Mouse (Mus musculus): ENCODE data around the gene Ccnl2. TPM values are rescaled to one million over a fixed set of nuclear protein-coding genes. Genes with fewer than 3 reads are reported as not detected.
A peak's percentile ranks its signal among the peaks of the same experiment; 100 is the strongest.

Gene Ccnl2
- polyA plus RNA-seq, 1 experiment, result 18.8 TPM

DNA sequence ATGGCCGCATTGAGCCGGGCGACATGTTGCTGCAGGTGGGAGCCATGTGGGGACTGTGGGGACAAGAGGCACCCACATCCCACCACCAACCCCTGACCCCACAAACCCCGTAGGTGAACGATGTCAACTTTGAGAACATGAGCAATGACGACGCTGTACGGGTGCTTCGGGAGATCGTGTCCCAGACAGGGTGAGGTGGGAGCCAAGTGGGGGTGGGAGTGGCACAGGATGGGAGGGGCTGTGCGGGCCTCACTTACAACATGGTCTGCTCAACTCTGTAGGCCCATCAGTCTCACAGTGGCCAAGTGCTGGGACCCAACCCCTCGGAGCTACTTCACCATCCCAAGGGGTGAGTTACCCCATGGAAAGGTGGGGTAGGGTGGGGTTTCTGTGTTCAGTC is 42.7 kb downstream of the Ccnl2 start:
- Histone ChIP-seq H3K4me3 (ENCODE audit: insufficient read depth, poor library complexity, severe bottlenecking) (no peak overlapping the region), H3ac (ENCODE audit: control insufficient read depth, insufficient read length, low read depth) (no peak overlapping the region), H3K27me3 (ENCODE audit: control insufficient read depth, insufficient read depth, insufficient read length) (no peaks in the 10 kb centered on the region), H3K36me3 (ENCODE audit: control insufficient read depth, insufficient read depth) (peaks cover 16% of the 10 kb centered on the region), H3K79me3 (ENCODE audit: low read depth) (peaks cover 32% of the 10 kb centered on the region), H3K79me2 (ENCODE audit: control insufficient read depth, insufficient read depth) (peaks cover 40% of the 10 kb centered on the region)
- no peak for TF ChIP-seq MYOD1 (IDR thresholded peaks at IDR 0.05; ENCODE audit: control insufficient read depth, insufficient read length, low read depth)

DNA sequence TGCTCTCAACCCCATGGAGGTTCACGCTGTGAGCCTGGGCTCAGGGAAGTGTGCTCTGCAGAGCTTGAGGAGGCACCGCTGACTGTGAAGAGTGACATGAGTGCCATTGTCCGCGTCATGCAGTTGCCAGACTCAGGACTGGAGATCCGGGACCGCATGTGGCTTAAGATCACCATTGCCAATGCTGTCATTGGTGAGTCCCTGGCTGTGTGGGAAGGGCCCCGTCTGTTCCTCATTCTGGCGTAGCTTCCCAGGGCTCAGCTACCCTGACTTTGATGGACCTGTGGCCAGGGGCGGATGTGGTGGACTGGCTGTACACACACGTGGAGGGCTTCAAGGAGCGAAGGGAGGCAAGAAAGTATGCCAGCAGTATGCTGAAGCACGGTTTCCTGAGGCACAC is 43.8 kb downstream of the Ccnl2 start:
- Histone ChIP-seq H3K36me3 (ENCODE audit: control insufficient read depth, insufficient read depth) (peaks cover 25% of the 10 kb centered on the region), H3K4me3 (ENCODE audit: insufficient read depth, poor library complexity, severe bottlenecking) (no peak overlapping the region), H3K27me3 (ENCODE audit: control insufficient read depth, insufficient read depth, insufficient read length) (no peaks in the 10 kb centered on the region), H3K79me2 (ENCODE audit: control insufficient read depth, insufficient read depth) (peaks cover 30% of the 10 kb centered on the region), H3K79me3 (ENCODE audit: low read depth) (peaks cover 21% of the 10 kb centered on the region), H3ac (ENCODE audit: control insufficient read depth, insufficient read length, low read depth) (no peak overlapping the region)
- TF ChIP-seq USF1 (IDR thresholded peaks at IDR 0.05; ENCODE audit: low read depth) (no peak), MAX (IDR thresholded peaks at IDR 0.05) (no peak), MYOD1 (IDR thresholded peaks at IDR 0.05; ENCODE audit: control insufficient read depth, insufficient read length, low read depth) (no peak), MYOG (IDR thresholded peaks at IDR 0.05; ENCODE audit: control insufficient read depth, extremely low read depth, insufficient read length) (no peak), CTCF (IDR thresholded peaks at IDR 0.05; ENCODE audit: control insufficient read depth, insufficient read depth, insufficient read length) (no peak), FOSL1 (IDR thresholded peaks at IDR 0.05; ENCODE audit: insufficient read depth, low read length, poor library complexity, severe bottlenecking) (no peak), CEBPB (IDR thresholded peaks at IDR 0.05; ENCODE audit: low read depth) (no peak)

DNA sequence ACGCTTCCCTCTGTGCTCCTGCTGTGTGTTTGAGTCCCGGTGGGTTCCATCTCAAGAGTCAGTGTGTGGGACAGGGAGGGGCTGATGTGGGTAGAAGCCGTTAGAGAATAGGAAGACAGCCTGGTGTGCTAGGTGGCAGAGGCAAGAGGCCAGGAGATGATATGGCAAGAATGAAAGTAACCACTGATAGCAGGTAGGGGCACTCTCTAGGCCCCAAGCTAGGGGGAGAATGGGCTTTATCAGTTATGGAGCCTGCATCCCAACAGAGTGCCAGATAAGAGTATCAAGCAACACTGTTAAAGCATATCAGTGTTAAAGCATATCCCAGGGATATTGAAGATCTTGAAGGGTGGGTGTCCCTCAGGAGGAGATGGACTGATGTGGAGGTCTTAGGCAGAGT is 44.6 kb downstream of the Ccnl2 start:
- Histone ChIP-seq H3K4me3 (ENCODE audit: insufficient read depth, poor library complexity, severe bottlenecking) (no peak overlapping the region), H3ac (ENCODE audit: control insufficient read depth, insufficient read length, low read depth) (no peak overlapping the region), H3K36me3 (ENCODE audit: control insufficient read depth, insufficient read depth) (peaks cover 25% of the 10 kb centered on the region), H3K79me3 (ENCODE audit: low read depth) (peaks cover 13% of the 10 kb centered on the region), H3K27me3 (ENCODE audit: control insufficient read depth, insufficient read depth, insufficient read length) (no peaks in the 10 kb centered on the region), H3K79me2 (ENCODE audit: control insufficient read depth, insufficient read depth) (peaks cover 22% of the 10 kb centered on the region)
- no peak for TF ChIP-seq MYOG (IDR thresholded peaks at IDR 0.05; ENCODE audit: control insufficient read depth, extremely low read depth, insufficient read length)
- no peak for TF ChIP-seq CEBPB (IDR thresholded peaks at IDR 0.05; ENCODE audit: low read depth)
- no peak for TF ChIP-seq CTCF (IDR thresholded peaks at IDR 0.05; ENCODE audit: control insufficient read depth, insufficient read depth, insufficient read length)
- no peak for TF ChIP-seq USF1 (IDR thresholded peaks at IDR 0.05; ENCODE audit: low read depth)
- no peak for TF ChIP-seq MYOD1 (IDR thresholded peaks at IDR 0.05; ENCODE audit: control insufficient read depth, insufficient read length, low read depth)
- no peak for TF ChIP-seq MAX (IDR thresholded peaks at IDR 0.05)
- TF ChIP-seq FOSL1 (IDR thresholded peaks at IDR 0.05; ENCODE audit: insufficient read depth, low read length, poor library complexity, severe bottlenecking), result no peak

DNA sequence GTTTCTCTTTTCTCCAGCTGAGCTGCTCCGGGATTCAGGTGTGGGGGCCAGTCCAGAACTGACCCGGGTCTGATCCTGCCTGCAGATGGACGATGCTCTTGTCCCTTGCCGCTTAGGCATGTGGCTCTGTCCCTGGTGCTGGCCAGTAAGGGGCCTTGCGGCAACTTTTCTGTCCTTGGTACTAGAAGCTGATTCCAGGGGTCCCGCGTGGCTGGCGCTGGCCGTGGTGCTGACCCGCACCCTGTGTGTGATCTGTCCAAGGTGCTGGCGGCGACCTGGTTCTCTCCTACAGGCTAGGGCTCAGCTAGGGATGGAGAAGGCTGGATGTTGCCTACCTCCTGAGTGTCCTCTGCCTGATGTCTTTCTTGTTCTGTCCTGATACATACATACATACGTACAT is 47.0 kb downstream of the Ccnl2 start:
- Histone ChIP-seq H3K27me3 (ENCODE audit: control insufficient read depth, insufficient read depth, insufficient read length) (no peaks in the 10 kb centered on the region), H3K79me3 (ENCODE audit: low read depth) (no peaks in the 10 kb centered on the region), H3K79me2 (ENCODE audit: control insufficient read depth, insufficient read depth) (no peaks in the 10 kb centered on the region), H3ac (ENCODE audit: control insufficient read depth, insufficient read length, low read depth) (no peak overlapping the region), H3K4me3 (ENCODE audit: insufficient read depth, poor library complexity, severe bottlenecking) (no peak overlapping the region), H3K36me3 (ENCODE audit: control insufficient read depth, insufficient read depth) (peaks cover 26% of the 10 kb centered on the region)
- TF ChIP-seq MAX (IDR thresholded peaks at IDR 0.05) (peak; percentile 52), MYOD1 (IDR thresholded peaks at IDR 0.05; ENCODE audit: control insufficient read depth, insufficient read length, low read depth) (no peak)

DNA sequence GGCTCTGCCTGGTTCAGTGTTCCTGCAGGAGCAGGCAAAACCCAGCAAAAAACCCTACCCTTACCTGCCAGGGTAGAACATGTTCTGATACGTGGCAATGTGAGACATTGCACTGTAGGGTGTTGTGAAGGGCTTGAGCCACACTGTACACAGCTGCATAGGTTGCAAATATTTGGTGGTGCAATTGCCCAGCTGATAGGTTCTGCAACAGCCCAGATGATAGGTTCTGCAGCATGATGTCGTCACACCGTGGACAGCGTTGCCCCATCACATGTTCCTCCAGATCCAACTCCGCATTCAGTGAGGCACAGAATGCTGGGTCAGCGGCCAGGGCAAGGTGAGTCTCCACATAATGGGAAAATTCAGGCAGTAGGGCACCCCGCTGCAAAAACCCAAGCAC is 49.5 kb downstream of the Ccnl2 start:
- Histone ChIP-seq H3K27me3 (ENCODE audit: control insufficient read depth, insufficient read depth, insufficient read length) (no peaks in the 10 kb centered on the region), H3K36me3 (ENCODE audit: control insufficient read depth, insufficient read depth) (peaks cover 28% of the 10 kb centered on the region), H3K4me3 (ENCODE audit: insufficient read depth, poor library complexity, severe bottlenecking) (no peak overlapping the region), H3ac (ENCODE audit: control insufficient read depth, insufficient read length, low read depth) (no peak overlapping the region), H3K79me3 (ENCODE audit: low read depth) (no peaks in the 10 kb centered on the region), H3K79me2 (ENCODE audit: control insufficient read depth, insufficient read depth) (peaks cover 5% of the 10 kb centered on the region)
- TF ChIP-seq CEBPB (IDR thresholded peaks at IDR 0.05; ENCODE audit: low read depth), result no peak
- no peak for TF ChIP-seq MAX (IDR thresholded peaks at IDR 0.05)
- TF ChIP-seq FOSL1 (IDR thresholded peaks at IDR 0.05; ENCODE audit: insufficient read depth, low read length, poor library complexity, severe bottlenecking), result no peak
- no peak for TF ChIP-seq CTCF (IDR thresholded peaks at IDR 0.05; ENCODE audit: control insufficient read depth, insufficient read depth, insufficient read length)

DNA sequence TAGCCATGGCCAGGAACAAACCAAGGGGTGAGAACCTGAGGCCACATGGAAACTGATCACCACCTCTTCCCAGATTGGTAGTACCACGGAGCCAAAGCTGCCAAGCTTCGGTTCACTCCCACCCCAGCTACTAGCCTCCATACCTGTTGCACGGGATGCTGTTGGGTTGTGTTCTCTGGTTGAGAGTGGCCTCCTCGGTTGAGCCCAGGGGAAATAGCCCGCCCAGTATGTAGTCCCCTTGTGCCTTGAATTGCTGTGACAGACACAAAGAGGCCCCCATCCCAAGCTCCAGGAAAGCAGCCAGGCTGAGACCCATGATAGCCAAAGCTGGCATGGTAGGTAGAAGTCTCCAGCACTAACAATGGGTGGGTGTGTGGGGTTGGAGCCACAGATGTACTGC is 50.7 kb downstream of the Ccnl2 start, which contains the start of gene Tas1r3:
Gene Tas1r3, minus strand, starts transcription at position 362 of the 400 bp plus-strand sequence.
- H3K79me3 ChIP-seq (ENCODE audit: low read depth), result no peaks in the 10 kb centered on the region
- no peak within 1 kb of the TSS for H3K4me3 ChIP-seq (ENCODE audit: insufficient read depth, poor library complexity, severe bottlenecking)
- TF ChIP-seq MAX (IDR thresholded peaks at IDR 0.05), result no peak
- no peak for TF ChIP-seq CEBPB (IDR thresholded peaks at IDR 0.05; ENCODE audit: low read depth)
- H3K36me3 ChIP-seq (ENCODE audit: control insufficient read depth, insufficient read depth), result peaks cover 29% of the 10 kb centered on the region
- no peak within 1 kb of the TSS for H3ac ChIP-seq (ENCODE audit: control insufficient read depth, insufficient read length, low read depth)
- H3K79me2 ChIP-seq (ENCODE audit: control insufficient read depth, insufficient read depth), result peaks cover 9% of the 10 kb centered on the region
- no peaks in the 10 kb centered on the region for H3K27me3 ChIP-seq (ENCODE audit: control insufficient read depth, insufficient read depth, insufficient read length)

All from C2C12 (cell line).